ENCODE assay signal across 16 mouse cellular contexts in the genomic region with DNA sequence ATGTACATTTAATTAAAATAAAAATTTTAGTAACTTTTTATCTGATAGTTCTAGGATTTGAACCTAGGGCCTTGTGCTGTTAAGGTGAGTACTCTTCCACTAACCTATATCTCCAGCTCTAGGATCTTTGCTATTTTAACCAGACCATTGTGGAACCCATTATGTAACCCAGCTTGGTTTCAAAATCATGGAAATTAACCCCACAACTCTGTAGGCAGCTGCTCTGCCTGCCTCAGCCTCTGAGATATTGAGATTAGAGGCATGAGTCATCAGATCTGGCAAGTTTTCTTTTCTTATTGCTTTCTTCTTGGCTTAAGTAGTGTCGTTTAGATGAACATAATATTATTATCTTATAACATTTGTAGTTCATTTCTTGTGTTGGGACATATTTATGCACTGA.
"Had no signal": no experiment of that assay in that cellular context is flagged by ENCODE, and none has a peak within 500 bp of the region (broad histone marks: within the 10 kb centered on the region; RNA-seq: fewer than 3 reads in every experiment).

No protein-coding gene starts in this region.

- DNase-seq: kidney, adult 11 months; kidney, postnatal 25 days; layer of hippocampus, adult 9-11 months; layer of hippocampus, postnatal 36 days; lung, adult 18-20 months; lung, postnatal 4 days; right cerebral cortex, adult 18-20 months; right cerebral cortex, postnatal 25 days; thymus, postnatal 25 days had no signal

- H3K9ac ChIP-seq: kidney, embryonic 15.5 days; limb, embryonic 12.5 days; liver, embryonic 14.5 days; midbrain, embryonic 12.5 days had no signal

- H3K27me3 ChIP-seq: kidney, embryonic 15.5 days; limb, embryonic 12.5 days; megakaryocyte, embryonic 14.5 days; midbrain, embryonic 12.5 days had no signal

- H3K4me3 ChIP-seq: kidney, embryonic 15.5 days; limb, embryonic 12.5 days; megakaryocyte, embryonic 14.5 days; midbrain, embryonic 12.5 days had no signal

- H3K36me3 ChIP-seq: kidney, embryonic 15.5 days; limb, embryonic 12.5 days; midbrain, embryonic 12.5 days had no signal

- H3K27ac ChIP-seq: kidney, embryonic 15.5 days; limb, embryonic 12.5 days; liver, embryonic 14.5 days; midbrain, embryonic 12.5 days had no signal

- H3K4me1 ChIP-seq: kidney, embryonic 15.5 days; limb, embryonic 12.5 days; midbrain, embryonic 12.5 days had no signal

- ATAC-seq: lung, postnatal 0 days; midbrain, embryonic 16.5 days had no signal
